Mouse (Mus musculus): ENCODE results near the gene Dse. TPM values are rescaled to one million over a fixed set of nuclear protein-coding genes. Genes with fewer than 3 reads are reported as not detected.

Dse gene
- polyA plus RNA-seq (2014; fragmentation: Illumina TruSeq; extraction: RNeasy Lipid Tissue Mini Kit (QIAGEN cat#74804)): 26.4 TPM

DNA sequence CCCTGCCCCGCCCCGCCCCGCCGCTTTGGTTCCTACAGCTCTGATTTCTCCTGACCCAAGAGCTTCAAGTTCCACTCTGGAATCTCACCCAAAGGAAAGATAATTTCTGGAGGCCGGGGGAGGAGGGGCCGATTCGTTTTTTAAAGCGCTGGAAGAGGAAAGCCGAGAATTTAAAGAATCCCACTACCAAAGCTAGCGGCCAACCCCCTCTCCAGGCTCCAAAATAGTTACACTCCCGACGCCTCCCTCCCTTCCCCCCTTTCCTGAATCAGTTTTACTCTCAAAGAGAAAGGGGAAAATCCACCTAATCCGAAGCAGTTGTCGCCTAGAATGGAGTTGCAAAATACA is at the start of gene Dse:
Dse (minus strand) TSS at position 213 of the 348 bp plus-strand sequence.

DNA sequence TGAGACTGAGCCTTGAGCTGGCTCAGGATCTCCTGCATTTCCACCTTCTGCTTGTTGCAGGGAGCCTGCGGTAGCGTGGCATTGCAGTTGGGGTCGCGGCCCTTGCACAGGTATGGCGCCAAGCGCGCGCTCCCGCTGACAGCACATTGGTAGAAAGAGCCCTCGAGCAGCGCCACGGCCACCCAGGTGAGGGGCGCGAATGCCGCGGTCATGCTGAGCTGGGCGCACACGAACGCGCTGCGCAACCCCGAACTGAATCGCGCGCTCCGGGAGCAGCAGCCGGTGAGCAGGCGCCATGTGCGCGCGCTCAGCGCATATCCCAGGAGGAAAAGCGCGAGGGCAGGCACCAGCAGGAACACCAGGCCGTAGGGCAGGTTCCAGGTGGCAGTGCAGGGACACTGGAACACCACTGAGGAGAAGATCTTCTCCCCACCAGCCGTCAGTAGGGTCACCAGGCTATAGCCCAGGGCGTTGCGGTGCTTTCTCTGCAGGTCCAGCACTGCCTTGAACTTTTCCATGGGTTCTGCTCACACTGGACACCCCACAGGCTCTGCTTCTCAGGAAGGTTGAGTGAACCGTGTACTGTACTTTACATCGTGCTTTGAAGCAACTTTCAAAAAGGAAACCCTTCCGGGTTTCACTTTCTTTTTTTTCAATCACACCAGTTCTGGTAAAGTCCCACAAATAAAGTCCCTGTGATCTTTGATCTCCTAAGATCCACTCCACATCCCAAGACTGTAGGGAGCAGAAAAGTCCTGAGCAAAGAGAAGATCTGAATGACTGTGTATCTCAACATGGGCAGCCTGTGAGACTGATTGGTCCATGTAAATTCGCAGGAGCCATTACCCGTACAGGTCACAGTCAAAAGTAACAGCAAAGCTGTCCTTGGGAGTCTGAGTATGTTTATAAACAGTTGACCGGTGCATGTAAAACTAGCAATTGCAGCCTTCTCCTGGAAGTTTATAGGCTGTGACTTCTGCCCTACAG is 79.8 kb downstream of the Dse start, which contains the start of gene Calhm6:
Calhm6 (minus strand) TSS at position 593 of the 987 bp plus-strand sequence.

Other genes with a start within 250 kb of the Dse start
- 285 TPM for gene Rwdd1, start 188.1 kb downstream of the Dse start, polyA plus RNA-seq (2014; fragmentation: Illumina TruSeq; extraction: RNeasy Lipid Tissue Mini Kit (QIAGEN cat#74804))
- gene Trappc3l, start 170.1 kb downstream of the Dse start, polyA plus RNA-seq (2014; fragmentation: Illumina TruSeq; extraction: RNeasy Lipid Tissue Mini Kit (QIAGEN cat#74804)): 2.9 TPM
- gene Calhm4, start 163.4 kb downstream of the Dse start, polyA plus RNA-seq (2014; fragmentation: Illumina TruSeq; extraction: RNeasy Lipid Tissue Mini Kit (QIAGEN cat#74804)): not detected
- gene Calhm5, start 111.2 kb downstream of the Dse start, polyA plus RNA-seq (2014; fragmentation: Illumina TruSeq; extraction: RNeasy Lipid Tissue Mini Kit (QIAGEN cat#74804)): 3.8 TPM
- gene Calhm6, start 79.7 kb downstream of the Dse start, polyA plus RNA-seq (2014; fragmentation: Illumina TruSeq; extraction: RNeasy Lipid Tissue Mini Kit (QIAGEN cat#74804)): 1.3 TPM
- gene Tspyl1, start 74.5 kb upstream of the Dse start, polyA plus RNA-seq (2014; fragmentation: Illumina TruSeq; extraction: RNeasy Lipid Tissue Mini Kit (QIAGEN cat#74804)): 99.6 TPM
- gene Tspyl4, start 89.7 kb upstream of the Dse start, polyA plus RNA-seq (2014; fragmentation: Illumina TruSeq; extraction: RNeasy Lipid Tissue Mini Kit (QIAGEN cat#74804)): 31.7 TPM
- gene Col10a1, start 182.3 kb upstream of the Dse start, polyA plus RNA-seq (2014; fragmentation: Illumina TruSeq; extraction: RNeasy Lipid Tissue Mini Kit (QIAGEN cat#74804)): not detected
- gene Nt5dc1, start 210.8 kb upstream of the Dse start, polyA plus RNA-seq (2014; fragmentation: Illumina TruSeq; extraction: RNeasy Lipid Tissue Mini Kit (QIAGEN cat#74804)): 48.2 TPM

Measured in ovary, adult 10 weeks (tissue).